Mouse (Mus musculus) cerebellum, adult (tissue): Measurements from ENCODE around the gene Rhog.
"Not testable (repeated sequence)": the region's sequence is repeated elsewhere in the genome, so short reads cannot be mapped to it uniquely, and the experiment has no call there.

ENCODE experiments used
- ATAC-seq: cut with Nextera tagmentation; 2 replicates; pipeline ENCODE4 v1.9.2; 2017; ENCODE audit warnings: mild to moderate bottlenecking, moderate library complexity, mixed read lengths; ENCODE audit not compliant: insufficient number of reproducible peaks, low FRiP score, low TSS enrichment

The Rhog gene

GRCm38 (mm10) chr7:102255954-102256353 is at the start of gene Rhog:
Rhog (minus strand) TSS chr7:102256054.
- no peak for ATAC-seq

- no peak for ATAC-seq
These were observed 49.7 kb upstream of the Rhog start for GRCm38 (mm10) chr7:102305596-102305995.

- no peak for ATAC-seq
These were observed 46.6 kb upstream of the Rhog start for GRCm38 (mm10) chr7:102302471-102302870.

DNA sequence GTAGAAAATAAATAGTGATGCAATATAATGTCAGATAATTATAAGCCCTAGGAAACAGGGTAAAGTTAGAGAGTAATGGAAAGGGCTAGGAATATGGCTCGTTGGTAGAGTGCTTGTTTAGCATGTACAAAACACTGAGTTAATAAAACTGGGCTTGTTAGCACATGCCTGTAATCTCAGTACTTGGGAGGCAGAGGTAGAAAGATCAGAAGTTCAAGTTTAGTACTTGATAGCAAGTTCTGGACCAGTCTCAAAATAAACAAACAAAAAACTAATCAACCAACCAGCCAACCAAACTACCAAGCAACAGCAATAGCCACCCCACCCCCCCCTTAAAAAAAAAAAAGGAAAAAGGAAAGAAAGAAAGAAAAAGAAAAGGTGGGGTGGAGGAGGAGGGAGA is 44.9 kb upstream of the Rhog start:
- ATAC-seq, result no peak

DNA sequence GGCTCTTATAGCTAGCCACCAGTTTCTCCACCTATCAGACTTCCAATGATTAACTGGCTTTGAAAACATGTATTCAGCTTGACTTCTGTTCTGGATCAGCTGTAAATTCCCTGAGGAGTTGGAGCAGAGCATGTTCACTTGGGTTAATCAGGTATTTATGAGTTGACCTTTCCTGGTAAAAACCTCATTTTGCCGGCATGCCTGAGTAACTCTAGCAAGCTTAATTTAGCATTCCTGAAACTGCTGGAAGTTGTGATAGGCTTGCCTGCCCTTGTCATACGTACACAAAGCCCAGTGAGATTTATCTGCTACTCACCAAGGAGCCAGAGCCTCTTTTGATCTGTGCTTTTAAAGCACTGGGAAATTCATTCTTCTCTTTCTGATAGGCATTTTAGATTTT is 37.4 kb upstream of the Rhog start:
- no peak for ATAC-seq

- no peak for ATAC-seq
These were observed 36.4 kb upstream of the Rhog start for GRCm38 (mm10) chr7:102292228-102292627.

DNA sequence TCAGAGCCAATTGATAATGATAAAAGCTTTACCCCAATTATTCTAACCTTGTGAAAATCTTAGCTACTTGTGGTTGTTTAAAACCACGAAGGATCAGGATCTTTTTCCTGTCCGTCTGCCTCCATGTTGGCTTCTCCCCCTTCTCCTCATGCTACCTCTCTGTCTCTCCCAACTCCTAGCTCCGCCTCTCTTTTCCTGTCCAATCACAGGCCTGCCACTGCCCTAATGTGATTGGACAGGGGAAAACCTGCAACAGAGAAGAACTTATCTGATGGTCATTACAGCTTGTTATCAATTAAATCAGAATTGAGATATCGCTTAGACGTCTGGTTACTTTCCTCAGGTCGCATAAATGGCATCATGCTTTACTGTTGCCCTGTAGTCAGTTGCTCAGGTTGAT is 33.6 kb upstream of the Rhog start:
- ATAC-seq, result no peak

DNA sequence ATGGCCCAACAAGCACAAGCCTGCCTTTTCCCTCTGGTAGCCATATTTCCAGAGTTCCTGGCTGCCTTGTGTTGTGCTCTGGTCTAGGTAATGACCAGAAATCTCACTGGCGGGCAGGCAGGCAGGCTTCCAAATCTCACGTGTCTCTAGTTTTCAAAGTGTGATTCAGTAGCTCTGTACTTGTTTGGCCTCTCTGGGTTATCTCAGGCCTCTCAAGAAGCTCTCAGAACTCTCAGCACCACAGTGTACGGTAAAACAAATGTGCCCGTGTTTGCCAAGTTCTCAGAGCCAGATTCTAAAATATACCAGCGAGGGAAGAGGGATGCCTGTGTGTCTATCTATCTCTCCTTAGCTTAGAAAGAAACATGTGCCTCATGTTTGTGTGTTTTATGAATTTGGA is 26.4 kb upstream of the Rhog start:
- ATAC-seq, result no peak

DNA sequence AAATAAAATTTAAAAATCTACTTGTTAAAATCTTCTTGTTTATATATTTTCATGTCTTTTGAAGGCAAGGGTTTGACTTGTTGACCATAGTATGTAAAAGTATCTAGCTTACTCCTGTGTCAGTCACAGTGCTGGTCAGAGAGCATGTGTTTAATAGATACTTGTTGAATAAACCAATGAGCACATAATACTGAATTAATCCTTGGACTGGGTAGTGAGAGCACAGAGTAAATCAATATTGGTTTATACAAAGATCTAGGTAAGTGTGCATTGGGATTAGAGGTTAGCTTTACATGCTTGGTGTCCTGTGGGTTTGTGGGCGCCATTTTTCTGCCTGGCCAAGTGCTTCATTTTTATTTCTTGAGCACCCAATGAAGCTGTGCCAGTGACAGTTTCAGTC is 25.5 kb upstream of the Rhog start:
- ATAC-seq, result no peak

DNA sequence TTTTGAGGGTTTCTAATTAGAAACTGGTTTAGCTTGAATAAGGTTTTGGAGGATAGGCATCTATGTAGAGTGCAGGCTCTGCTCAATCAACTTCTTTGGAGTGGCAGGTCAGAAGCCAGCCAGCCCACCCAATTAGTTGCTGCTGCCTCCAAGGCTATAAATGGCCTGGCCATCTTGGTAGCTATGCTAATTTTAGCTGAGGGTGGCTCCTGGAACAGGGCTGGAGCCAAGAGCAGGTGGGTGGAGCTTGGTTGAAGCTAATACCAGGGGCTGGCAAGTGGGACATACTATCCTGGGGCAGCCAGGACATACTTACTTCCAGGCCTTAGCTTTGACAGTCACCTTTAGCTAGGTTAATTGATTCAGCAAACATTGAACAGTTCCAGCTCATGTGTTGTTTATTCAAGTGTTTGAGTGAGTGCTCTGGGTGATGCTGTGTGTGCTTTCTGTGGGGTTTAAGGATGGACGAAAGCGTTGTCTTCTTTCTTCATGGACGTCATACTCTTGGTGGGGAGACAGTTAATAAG is 16.6 kb upstream of the Rhog start:
- ATAC-seq, result no peak

GRCm38 (mm10) chr7:102268395-102268748 is 12.5 kb upstream of the Rhog start:
- no peak for ATAC-seq

DNA sequence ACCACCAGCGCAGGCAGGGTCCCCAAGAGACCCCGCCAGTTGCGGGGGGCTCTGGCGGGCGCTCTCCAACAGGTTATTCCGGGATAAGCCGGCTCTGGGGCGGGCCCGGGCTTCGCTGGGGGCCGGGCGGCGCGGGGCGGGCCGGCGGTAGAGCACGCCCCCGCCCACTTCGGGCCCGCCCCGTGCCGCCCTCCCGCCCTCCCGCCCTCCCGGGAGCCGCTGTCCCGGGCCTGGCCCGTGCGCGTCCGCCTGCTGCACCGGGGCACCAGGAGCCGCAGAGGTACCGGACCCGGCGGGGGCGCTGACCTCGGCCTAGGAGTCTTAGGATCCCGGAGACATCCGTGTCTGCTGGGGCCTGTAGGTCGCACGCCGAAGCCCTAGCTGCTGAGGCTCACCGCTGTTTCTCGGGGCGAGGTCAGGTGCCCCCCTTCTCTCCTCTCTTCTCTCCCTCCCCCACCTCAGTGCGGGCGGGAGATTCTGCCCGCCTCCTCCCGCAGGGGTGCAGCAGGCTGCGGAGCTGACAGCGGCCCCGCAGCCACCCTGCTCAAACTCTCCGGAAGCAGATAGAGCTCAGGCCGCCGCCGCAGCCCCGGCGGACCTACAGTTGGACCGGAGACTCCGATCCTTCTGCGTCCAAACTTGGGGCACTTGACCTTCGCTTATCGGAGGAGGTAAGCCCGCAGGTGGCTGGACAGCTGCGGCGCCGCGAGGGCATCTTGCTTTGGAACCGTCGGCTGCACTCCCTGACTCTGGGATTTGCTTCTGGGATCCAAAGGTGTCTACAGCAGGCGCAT is 11.9 kb upstream of the Rhog start, which contains the start of gene Stim1:
TSS of gene Stim1 (plus strand) at position 206 of the 794 bp plus-strand sequence.
- peak; percentile 60 for ATAC-seq

DNA sequence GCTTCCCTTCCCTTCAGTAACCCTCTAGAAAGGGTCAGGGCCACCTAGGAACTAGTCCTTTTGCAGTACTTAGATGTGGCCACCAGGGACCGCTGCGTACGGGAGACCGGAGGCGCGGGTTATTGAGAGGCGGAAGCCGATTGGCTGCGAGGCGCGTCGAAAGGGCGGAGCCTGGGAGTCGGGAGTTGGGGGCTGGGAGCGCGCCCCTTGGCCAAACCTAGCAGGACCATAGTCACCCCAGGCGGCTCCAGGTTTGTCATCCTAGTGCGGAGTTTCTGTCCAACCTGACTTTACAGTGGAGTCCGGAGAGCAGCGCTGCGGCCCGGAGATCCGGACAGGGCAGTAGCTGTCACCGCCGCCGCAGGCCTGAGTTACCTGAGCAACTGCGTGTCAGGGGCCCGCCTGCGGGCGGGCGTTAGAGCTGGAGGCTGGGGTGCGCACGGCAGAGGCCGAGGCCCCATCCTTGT is 11.3 kb upstream of the Rhog start:
- peak; percentile 89 for ATAC-seq

DNA sequence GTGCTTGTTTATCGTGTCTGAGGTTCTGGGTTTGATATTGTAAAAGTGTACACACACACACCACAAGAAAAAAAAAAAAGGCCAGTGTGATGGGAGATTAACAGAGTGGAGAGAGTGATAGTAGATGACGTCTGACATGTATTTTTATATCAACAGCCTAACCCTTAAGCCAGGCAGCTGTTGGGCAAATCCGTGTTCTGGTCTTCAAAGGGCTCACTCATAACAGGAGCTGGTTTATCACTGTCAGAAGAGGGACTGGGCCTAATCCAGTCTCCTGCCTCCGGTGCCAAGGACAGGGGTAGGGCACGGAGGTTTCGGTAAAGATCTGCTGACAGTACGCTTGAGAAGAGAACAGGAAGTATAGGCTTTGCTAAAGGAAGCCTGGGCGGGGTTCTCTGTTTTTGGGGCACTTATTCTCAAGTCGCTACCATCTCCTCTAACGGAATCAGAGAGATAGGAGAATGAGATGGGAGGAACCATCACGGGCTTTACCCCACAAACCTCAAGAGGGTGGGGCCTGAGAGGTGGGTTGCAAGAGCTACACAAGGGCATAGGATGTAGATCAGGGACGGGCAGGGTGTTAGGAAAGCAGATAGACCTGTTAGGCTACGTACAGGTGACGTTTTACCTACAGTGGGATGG is 10.7 kb upstream of the Rhog start:
- no peak for ATAC-seq

- ATAC-seq, result not testable (repeated sequence)
These were observed 10.2 kb upstream of the Rhog start for GRCm38 (mm10) chr7:102266021-102266400.

- ATAC-seq, result no peak
These were observed 7.2 kb upstream of the Rhog start for GRCm38 (mm10) chr7:102263020-102263419.

- no peak for ATAC-seq
These were observed 4.7 kb upstream of the Rhog start for GRCm38 (mm10) chr7:102260518-102260917.

- no peak for ATAC-seq
These were observed 4.0 kb upstream of the Rhog start for GRCm38 (mm10) chr7:102259716-102260479.

- ATAC-seq, result no peak
These were observed 2.9 kb upstream of the Rhog start for GRCm38 (mm10) chr7:102258753-102259152.

- peak; percentile 40; the same call in 1 of the 2 replicates for ATAC-seq
These were observed 2.3 kb upstream of the Rhog start for GRCm38 (mm10) chr7:102258189-102258588.

- no peak for ATAC-seq
These were observed 782 bp upstream of the Rhog start for GRCm38 (mm10) chr7:102256636-102257035.
